Mouse (Mus musculus) liver, embryonic 14.5 days (tissue): Measurements from ENCODE around the gene Polr3b.

Source experiments
- CTCF ChIP-seq: IDR thresholded peaks from 2 replicates; pipeline ENCODE4 v1.5.1; 2016; ENCODE audit warnings: antibody characterized with exemption, low read depth, control low read depth
- EP300 ChIP-seq: IDR thresholded peaks from 2 replicates; pipeline ENCODE4 v1.6.1; 2016; ENCODE audit warnings: antibody characterized with exemption, low read depth

GRCm38 (mm10) chr10:84677871-84678270 is 55.8 kb downstream of the Polr3b start:
- TF ChIP-seq CTCF (no peak), EP300 (no peak)
